Mouse (Mus musculus): ENCODE results near the gene Pitpnm2. TPM values are rescaled to one million over a fixed set of nuclear protein-coding genes. Genes with fewer than 3 reads are reported as not detected.
A peak's percentile ranks its signal among the peaks of the same experiment; 100 is the strongest.

Gene Pitpnm2
- polyA plus RNA-seq, 1 experiment from 2014 or later = 3.4 TPM

DNA sequence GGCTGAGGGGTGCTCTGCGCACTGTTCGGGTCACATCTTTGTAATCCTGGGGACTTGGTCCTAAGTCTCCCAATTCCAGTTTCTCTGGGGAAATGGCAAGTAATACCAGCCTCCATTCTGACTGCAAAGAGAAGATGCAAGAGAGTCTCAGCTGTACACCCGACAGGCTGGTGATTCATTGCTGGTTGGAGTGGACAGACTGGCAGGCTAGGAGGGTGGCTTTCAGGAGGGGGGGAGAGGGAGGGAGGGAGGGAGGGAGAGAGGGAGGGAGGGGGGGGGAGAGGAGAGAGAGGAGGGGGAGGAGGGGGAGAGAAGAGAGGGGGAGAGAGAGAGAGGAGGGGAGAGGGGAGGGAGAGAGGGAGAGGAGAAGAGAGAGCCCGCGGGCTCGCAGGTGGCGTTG, 134.0 kb downstream of the Pitpnm2 start:
- no peak for ATAC-seq (replicated peaks; ENCODE audit: insufficient number of reproducible peaks, low FRiP score, low TSS enrichment, low read depth)
- Histone ChIP-seq H3K4me2 (ENCODE audit: low read depth, low read length) (peak overlapping the region; percentile 94), H3K9me3 (replicated peaks; ENCODE audit: control insufficient read depth, low read length) (no peaks in the 10 kb centered on the region), H3K27ac (replicated peaks; ENCODE audit: low read depth, low read length) (no peak overlapping the region; the same call in 1 of the 2 replicates), H3K4me1 (ENCODE audit: control insufficient read depth, insufficient read depth, low read length) (peaks cover 12% of the 10 kb centered on the region), H3K27me3 (ENCODE audit: control insufficient read depth, insufficient read depth, low read length) (no peaks in the 10 kb centered on the region), H3K4me3 (ENCODE audit: low read depth, low read length) (peak overlapping the region; percentile 94), H3K9ac (replicated peaks; ENCODE audit: low read length) (peak overlapping the region; percentile 96), H3K36me3 (replicated peaks; ENCODE audit: control insufficient read depth, insufficient read depth, low read depth, low read length) (peaks cover 4% of the 10 kb centered on the region)
- no peak for DNase-seq (ENCODE audit: low spot score)
- 27% methylated on average over 7 of the region's 7 CpGs for WGBS

DNA sequence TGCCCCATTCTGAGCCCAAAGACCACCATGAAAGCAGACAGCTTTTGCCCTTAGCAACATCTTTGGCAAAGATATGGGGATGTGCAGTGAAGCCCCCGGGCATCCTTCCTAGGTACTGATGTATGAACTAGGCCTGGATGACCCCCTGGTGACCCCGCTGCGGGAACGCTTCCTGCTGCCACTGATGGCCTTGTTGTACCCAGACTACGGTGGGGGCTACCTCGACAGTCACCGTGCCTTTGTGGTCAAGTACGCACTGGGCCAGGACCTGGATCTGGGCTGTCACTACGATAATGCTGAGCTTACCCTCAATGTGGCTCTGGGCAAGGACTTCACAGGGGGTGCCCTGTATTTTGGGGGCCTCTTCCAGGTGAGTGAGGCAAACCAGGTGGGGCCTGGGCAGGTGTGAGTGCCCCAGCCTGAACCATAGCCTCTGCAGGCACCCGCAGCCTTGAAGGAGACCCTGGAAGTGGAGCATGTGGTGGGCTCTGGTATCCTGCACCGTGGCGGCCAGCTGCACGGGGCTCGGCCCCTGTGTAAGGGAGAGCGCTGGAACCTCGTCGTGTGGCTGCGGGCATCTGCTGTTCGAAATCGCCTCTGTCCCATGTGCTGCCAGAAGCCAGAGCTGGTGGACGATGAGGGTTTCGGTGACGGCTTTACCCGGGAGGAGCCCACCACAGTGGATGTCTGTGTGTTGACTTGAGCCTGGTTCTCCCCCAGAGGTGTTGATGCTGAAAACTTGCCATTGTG, 135.1 kb downstream of the Pitpnm2 start:
- H3K4me1 ChIP-seq (ENCODE audit: control insufficient read depth, insufficient read depth, low read length) = peaks cover 12% of the 10 kb centered on the region
- no peak overlapping the region for H3K27ac ChIP-seq (replicated peaks; ENCODE audit: low read depth, low read length)
- H3K36me3 ChIP-seq (replicated peaks; ENCODE audit: control insufficient read depth, insufficient read depth, low read depth, low read length) = no peaks in the 10 kb centered on the region; the same call in 1 of the 2 replicates
- DNase-seq (ENCODE audit: low spot score) = no peak
- ATAC-seq (replicated peaks; ENCODE audit: insufficient number of reproducible peaks, low FRiP score, low TSS enrichment, low read depth) = no peak
- WGBS = 91% methylated on average over 24 of the region's 24 CpGs
- no peaks in the 10 kb centered on the region for H3K27me3 ChIP-seq (ENCODE audit: control insufficient read depth, insufficient read depth, low read length)
- H3K4me2 ChIP-seq (ENCODE audit: low read depth, low read length) = no peak overlapping the region
- no peaks in the 10 kb centered on the region for H3K9me3 ChIP-seq (replicated peaks; ENCODE audit: control insufficient read depth, low read length)
- H3K9ac ChIP-seq (replicated peaks; ENCODE audit: low read length) = no peak overlapping the region
- H3K4me3 ChIP-seq (ENCODE audit: low read depth, low read length) = no peak overlapping the region

DNA sequence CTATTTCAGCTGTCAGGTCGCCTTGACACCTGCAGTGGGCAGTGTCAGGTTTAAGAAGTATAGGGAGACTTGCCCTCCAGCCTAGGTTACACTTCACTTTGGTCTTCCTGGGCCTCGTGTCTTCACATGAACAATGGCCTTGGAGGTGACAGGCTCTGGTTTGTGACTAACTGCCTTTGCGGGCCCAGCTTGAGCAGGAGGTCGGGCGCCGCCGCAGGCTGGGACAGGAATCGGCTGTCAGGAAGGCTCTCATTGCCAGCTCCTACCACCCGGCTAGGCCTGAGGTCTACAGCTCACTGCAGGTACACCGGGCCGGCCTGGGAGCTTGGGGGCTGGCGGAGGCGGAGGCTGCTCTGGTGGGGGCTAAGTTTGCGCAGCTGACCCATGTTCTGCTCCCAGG, 136.5 kb downstream of the Pitpnm2 start:
- peak overlapping the region; percentile 88 for H3K4me2 ChIP-seq (ENCODE audit: low read depth, low read length)
- DNase-seq (ENCODE audit: low spot score) (peak; percentile 43), ATAC-seq (replicated peaks; ENCODE audit: insufficient number of reproducible peaks, low FRiP score, low TSS enrichment, low read depth) (no peak)
- peak overlapping the region; percentile 74 for H3K9ac ChIP-seq (replicated peaks; ENCODE audit: low read length)
- no peaks in the 10 kb centered on the region for H3K27me3 ChIP-seq (ENCODE audit: control insufficient read depth, insufficient read depth, low read length)
- H3K27ac ChIP-seq (replicated peaks; ENCODE audit: low read depth, low read length) = no peak overlapping the region; the same call in 1 of the 2 replicates
- WGBS = 15% methylated on average over 14 of the region's 14 CpGs
- peak overlapping the region; percentile 80 for H3K4me3 ChIP-seq (ENCODE audit: low read depth, low read length)
- H3K4me1 ChIP-seq (ENCODE audit: control insufficient read depth, insufficient read depth, low read length) = peaks cover 12% of the 10 kb centered on the region
- H3K9me3 ChIP-seq (replicated peaks; ENCODE audit: control insufficient read depth, low read length) = no peaks in the 10 kb centered on the region
- no peaks in the 10 kb centered on the region for H3K36me3 ChIP-seq (replicated peaks; ENCODE audit: control insufficient read depth, insufficient read depth, low read depth, low read length)

DNA sequence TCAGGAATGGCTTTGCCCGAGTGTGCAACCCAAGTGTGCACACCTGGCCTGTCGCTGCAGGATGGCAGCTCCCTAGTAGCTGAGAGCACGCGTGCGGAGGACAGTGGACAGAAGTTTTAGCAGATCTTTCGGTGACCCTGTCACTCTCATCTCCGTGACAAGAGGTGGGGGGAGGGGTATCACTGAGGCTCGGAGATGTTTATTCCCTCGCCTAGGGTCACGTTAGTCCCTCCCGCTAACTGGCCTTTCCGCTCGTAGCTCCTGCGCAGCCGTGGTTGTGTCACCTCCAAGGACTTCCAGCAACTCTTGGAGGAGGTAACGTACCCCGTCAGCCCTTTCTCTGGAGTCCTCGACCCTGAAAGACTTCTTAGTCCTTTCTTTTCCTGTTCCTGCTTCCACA, 137.0 kb downstream of the Pitpnm2 start:
- WGBS = 1% methylated on average over 18 of the region's 18 CpGs
- Histone ChIP-seq H3K27ac (replicated peaks; ENCODE audit: low read depth, low read length) (no peak overlapping the region; the same call in 1 of the 2 replicates), H3K9me3 (replicated peaks; ENCODE audit: control insufficient read depth, low read length) (no peaks in the 10 kb centered on the region), H3K27me3 (ENCODE audit: control insufficient read depth, insufficient read depth, low read length) (no peaks in the 10 kb centered on the region), H3K4me3 (ENCODE audit: low read depth, low read length) (peak overlapping the region; percentile 80), H3K9ac (replicated peaks; ENCODE audit: low read length) (peak overlapping the region; percentile 74), H3K36me3 (replicated peaks; ENCODE audit: control insufficient read depth, insufficient read depth, low read depth, low read length) (no peaks in the 10 kb centered on the region), H3K4me2 (ENCODE audit: low read depth, low read length) (peak overlapping the region; percentile 88), H3K4me1 (ENCODE audit: control insufficient read depth, insufficient read depth, low read length) (peaks cover 12% of the 10 kb centered on the region)
- DNase-seq (ENCODE audit: low spot score) (no peak), ATAC-seq (replicated peaks; ENCODE audit: insufficient number of reproducible peaks, low FRiP score, low TSS enrichment, low read depth) (peak; percentile 4; the same call in 1 of the 2 replicates)

DNA sequence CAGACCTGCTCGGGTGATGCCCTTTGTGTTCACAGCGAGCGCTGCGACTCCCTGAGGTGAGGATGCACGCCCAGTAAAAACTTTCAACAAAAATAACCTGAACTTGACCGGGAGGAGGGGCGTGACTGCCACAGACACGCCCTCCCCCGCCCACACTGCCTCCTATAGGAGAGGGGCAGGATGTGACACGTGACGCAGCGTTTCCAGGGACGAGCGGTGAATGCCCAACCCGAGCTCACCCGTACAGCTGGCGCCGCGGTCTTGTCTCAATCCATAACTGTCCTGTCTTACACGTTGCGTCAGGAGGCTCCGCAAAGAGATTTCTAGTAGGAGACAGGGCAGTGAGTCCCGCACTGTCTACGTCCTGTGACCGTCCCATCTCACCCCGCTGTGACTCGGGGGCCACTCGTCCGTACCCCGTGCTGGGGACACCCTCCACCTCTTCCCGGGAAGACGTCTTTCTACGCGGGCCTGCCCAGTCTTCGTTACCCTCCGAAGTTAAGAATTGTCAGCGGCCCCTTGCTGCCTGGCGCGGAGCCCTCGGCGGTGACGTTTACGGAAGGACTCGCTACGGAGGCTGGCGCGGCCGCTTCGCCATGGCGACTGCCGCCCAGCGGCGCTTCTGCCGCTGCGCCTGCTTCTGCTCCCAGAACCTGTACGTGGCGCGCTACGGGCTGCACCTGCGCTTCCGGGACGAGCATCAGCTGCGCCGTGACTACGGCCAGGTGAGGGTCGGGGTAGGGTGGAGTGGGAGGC, 137.6 kb downstream of the Pitpnm2 start, which contains the start of gene Ogfod2:
Gene Ogfod2 (plus strand): TSS at position 556 of the 756 bp plus-strand sequence.
- Histone ChIP-seq H3K27ac (replicated peaks; ENCODE audit: low read depth, low read length) (peak within 1 kb of the TSS; percentile 63; the same call in 1 of the 2 replicates), H3K27me3 (ENCODE audit: control insufficient read depth, insufficient read depth, low read length) (no peaks in the 10 kb centered on the region), H3K4me1 (ENCODE audit: control insufficient read depth, insufficient read depth, low read length) (peaks cover 10% of the 10 kb centered on the region), H3K9ac (replicated peaks; ENCODE audit: low read length) (peak within 1 kb of the TSS; percentile 74), H3K9me3 (replicated peaks; ENCODE audit: control insufficient read depth, low read length) (no peaks in the 10 kb centered on the region), H3K36me3 (replicated peaks; ENCODE audit: control insufficient read depth, insufficient read depth, low read depth, low read length) (no peaks in the 10 kb centered on the region), H3K4me2 (ENCODE audit: low read depth, low read length) (peak within 1 kb of the TSS; percentile 88), H3K4me3 (ENCODE audit: low read depth, low read length) (peak within 1 kb of the TSS; percentile 80)
- ATAC-seq (replicated peaks; ENCODE audit: insufficient number of reproducible peaks, low FRiP score, low TSS enrichment, low read depth) (peak; percentile 92), DNase-seq (ENCODE audit: low spot score) (peak; percentile 99)
- WGBS = 2% methylated on average over 66 of the region's 66 CpGs

DNA sequence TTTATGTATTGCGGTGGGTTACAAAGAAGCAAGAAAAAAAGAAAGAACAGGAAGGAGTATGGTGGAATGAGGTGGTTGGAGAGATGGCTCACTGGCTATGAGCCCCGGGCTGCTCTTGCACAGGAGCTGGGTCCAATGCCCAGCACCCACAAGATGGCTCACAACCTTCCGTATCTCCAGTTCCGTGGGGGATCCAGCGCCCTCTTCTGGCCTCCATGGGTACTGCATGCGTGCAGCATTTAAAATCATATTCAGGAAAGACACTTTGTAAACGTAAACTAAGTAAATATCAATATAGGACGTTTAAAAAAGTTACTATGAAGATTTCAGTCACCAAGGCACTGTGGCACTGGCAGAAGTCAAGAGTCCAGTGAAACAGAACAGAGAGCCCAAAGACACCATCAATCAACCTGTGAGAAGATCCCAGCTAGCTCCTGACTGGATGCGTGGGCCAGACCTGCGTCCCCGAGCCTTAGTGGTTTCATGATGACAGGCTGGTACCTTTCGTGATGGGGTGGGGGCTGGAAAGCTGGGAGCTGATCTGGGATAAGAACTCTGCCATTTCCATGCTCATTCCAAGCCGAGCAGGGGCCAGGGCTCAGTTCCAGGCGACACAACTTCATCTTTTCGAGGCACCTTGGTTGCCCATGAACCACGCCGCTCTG, 138.4 kb downstream of the Pitpnm2 start:
- Histone ChIP-seq H3K4me1 (ENCODE audit: control insufficient read depth, insufficient read depth, low read length) (peaks cover 8% of the 10 kb centered on the region; the same call in 1 of the 2 replicates), H3K27me3 (ENCODE audit: control insufficient read depth, insufficient read depth, low read length) (no peaks in the 10 kb centered on the region), H3K4me3 (ENCODE audit: low read depth, low read length) (peak overlapping the region; percentile 80), H3K36me3 (replicated peaks; ENCODE audit: control insufficient read depth, insufficient read depth, low read depth, low read length) (no peaks in the 10 kb centered on the region), H3K9me3 (replicated peaks; ENCODE audit: control insufficient read depth, low read length) (no peaks in the 10 kb centered on the region), H3K27ac (replicated peaks; ENCODE audit: low read depth, low read length) (no peak overlapping the region), H3K4me2 (ENCODE audit: low read depth, low read length) (peak overlapping the region; percentile 88), H3K9ac (replicated peaks; ENCODE audit: low read length) (peak overlapping the region; percentile 70)
- ATAC-seq (replicated peaks; ENCODE audit: insufficient number of reproducible peaks, low FRiP score, low TSS enrichment, low read depth) (peak; percentile 17; the same call in 1 of the 2 replicates), DNase-seq (ENCODE audit: low spot score) (peak; percentile 57)
- 25% methylated on average over 17 of the region's 17 CpGs for WGBS

DNA sequence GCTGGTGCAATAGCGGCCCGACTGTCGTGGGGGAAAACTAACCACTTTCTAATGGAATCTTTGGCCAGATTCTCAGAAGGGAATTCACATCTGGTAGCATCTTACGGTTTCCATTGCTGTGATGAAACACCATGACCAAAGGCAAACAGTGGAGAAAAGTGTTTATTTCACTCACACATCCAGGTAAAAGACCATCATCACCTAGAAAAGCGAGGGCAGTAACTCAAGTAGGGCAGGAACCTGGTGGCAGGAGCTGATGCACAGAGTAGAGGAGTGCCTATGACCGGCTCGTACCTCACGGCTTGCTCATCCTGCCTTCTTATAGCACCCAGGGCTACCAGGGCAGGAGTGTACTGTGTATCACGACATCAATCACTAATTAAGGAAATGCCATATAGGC, 146.0 kb downstream of the Pitpnm2 start:
- H3K4me2 ChIP-seq (ENCODE audit: low read depth, low read length) = no peak overlapping the region
- no peaks in the 10 kb centered on the region for H3K4me1 ChIP-seq (ENCODE audit: control insufficient read depth, insufficient read depth, low read length)
- no peaks in the 10 kb centered on the region for H3K36me3 ChIP-seq (replicated peaks; ENCODE audit: control insufficient read depth, insufficient read depth, low read depth, low read length)
- H3K9me3 ChIP-seq (replicated peaks; ENCODE audit: control insufficient read depth, low read length) = no peaks in the 10 kb centered on the region; the same call in 1 of the 2 replicates
- H3K27me3 ChIP-seq (ENCODE audit: control insufficient read depth, insufficient read depth, low read length) = no peaks in the 10 kb centered on the region
- 94% methylated on average over 9 of the region's 9 CpGs for WGBS
- no peak overlapping the region for H3K27ac ChIP-seq (replicated peaks; ENCODE audit: low read depth, low read length)
- no peak overlapping the region for H3K4me3 ChIP-seq (ENCODE audit: low read depth, low read length)
- H3K9ac ChIP-seq (replicated peaks; ENCODE audit: low read length) = no peak overlapping the region
- DNase-seq (ENCODE audit: low spot score) (no peak), ATAC-seq (replicated peaks; ENCODE audit: insufficient number of reproducible peaks, low FRiP score, low TSS enrichment, low read depth) (no peak)
